ENCODE assay signal across 8 mouse cellular contexts in genomic region chr1:165771491-165771897, GRCm38 (mm10). TPM values are rescaled to one million over a fixed set of nuclear protein-coding genes. Genes with fewer than 3 reads are reported as not detected.
A peak's percentile ranks its signal among the peaks of the same experiment; 100 is the strongest.
DNase-seq lines count a peak whose midpoint lies in the region; ATAC-seq and TF ChIP-seq lines count a peak whose summit lies in the region.

No protein-coding gene starts in this region.

- H3K4me1 ChIP-seq in G1E (ENCODE audit: insufficient read depth, low read depth, low read length), result peaks cover 81% of the 10 kb centered on the region
- no peaks in the 10 kb centered on the region for H3K4me1 ChIP-seq in forebrain, embryonic 14.5 days (ENCODE audit: control insufficient read depth, insufficient read depth, low read length)
- H3K4me1 ChIP-seq in lung, postnatal 0 days (ENCODE audit: insufficient read depth, low read depth, low read length), result no peaks in the 10 kb centered on the region

- no peak for TF ChIP-seq EP300 in lung, postnatal 0 days (IDR thresholded peaks at IDR 0.05)

- peak; percentile 71 for ATAC-seq in G1E (ENCODE audit: extremely low read depth, insufficient number of reproducible peaks, low FRiP score, poor library complexity, severe bottlenecking)
- ATAC-seq in forebrain, embryonic 14.5 days, result peak; percentile 72
- peak; percentile 83 for ATAC-seq in lung, postnatal 0 days

- intact Hi-C loops in heart, postnatal 25 days (cut with DNase I), result loop anchor here (10.0 kb wide), 1 partner anchor 593 kb away; no protein-coding TSS in a partner anchor

- no peak overlapping the region for H3K9ac ChIP-seq in forebrain, embryonic 14.5 days (ENCODE audit: low read length)
- no peak overlapping the region for H3K9ac ChIP-seq in lung, postnatal 0 days (replicated peaks; ENCODE audit: low read depth)

- no peaks in the 10 kb centered on the region for H3K27me3 ChIP-seq in G1E (ENCODE audit: insufficient read depth, low read length)
- H3K27me3 ChIP-seq in forebrain, embryonic 14.5 days (replicated peaks; ENCODE audit: control insufficient read depth, insufficient read depth, low read length), result no peaks in the 10 kb centered on the region
- no peaks in the 10 kb centered on the region for H3K27me3 ChIP-seq in lung, postnatal 0 days (replicated peaks; ENCODE audit: insufficient read depth, low read length)

- peaks cover 83% of the 10 kb centered on the region for H3K36me3 ChIP-seq in G1E (replicated peaks)
- no peaks in the 10 kb centered on the region for H3K36me3 ChIP-seq in forebrain, embryonic 14.5 days (ENCODE audit: control insufficient read depth, insufficient read depth, low read length)
- no peaks in the 10 kb centered on the region for H3K36me3 ChIP-seq in lung, postnatal 0 days (ENCODE audit: insufficient read depth, low read length)

- no peaks in the 10 kb centered on the region; the same call in 1 of the 2 replicates for H3K9me3 ChIP-seq in G1E (replicated peaks)
- no peaks in the 10 kb centered on the region for H3K9me3 ChIP-seq in forebrain, embryonic 14.5 days (replicated peaks; ENCODE audit: control insufficient read depth, low read length)
- no peaks in the 10 kb centered on the region for H3K9me3 ChIP-seq in lung, postnatal 0 days (ENCODE audit: low read length)

- WGBS in forebrain, embryonic 14.5 days, result 2% methylated on average over 12 of the region's 12 CpGs
- WGBS in lung, postnatal 0 days, result 2% methylated on average over 12 of the region's 12 CpGs

- peak overlapping the region; percentile 2; the same call in 1 of the 2 replicates for H3K4me3 ChIP-seq in G1E (ENCODE audit: low read depth, low read length)
- no peak overlapping the region for H3K4me3 ChIP-seq in forebrain, embryonic 14.5 days (ENCODE audit: low read depth, low read length)
- no peak overlapping the region for H3K4me3 ChIP-seq in lung, postnatal 0 days (ENCODE audit: low read depth, low read length)

- 0 out of 2 replicates have a peak overlapping the region, but pooled peaks have one; percentile 16 for H3K4me2 ChIP-seq in forebrain, embryonic 14.5 days (ENCODE audit: low read length)
- H3K4me2 ChIP-seq in lung, postnatal 0 days (replicated peaks; ENCODE audit: low read depth, low read length), result 0 out of 2 replicates have a peak overlapping the region, but pooled peaks have one; percentile 22

- no peak overlapping the region for H3K27ac ChIP-seq in forebrain, embryonic 14.5 days (ENCODE audit: low read depth, low read length)
- peak overlapping the region; percentile 43; the same call in 1 of the 2 replicates for H3K27ac ChIP-seq in lung, postnatal 0 days (ENCODE audit: low read length)

- TF ChIP-seq CTCF in G1E (IDR thresholded peaks at IDR 0.05; ENCODE audit: low read depth, low read length), result peak; percentile 88
- peak; percentile 92 for TF ChIP-seq CTCF in lung, postnatal 0 days (IDR thresholded peaks at IDR 0.05)

- DNase-seq in G1E (ENCODE audit: low spot score), result peak; percentile 55
- peak; percentile 49 for DNase-seq in cerebellum, adult 11 months
- DNase-seq in forebrain, embryonic 14.5 days (ENCODE audit: low spot score), result peak; percentile 81
- DNase-seq in heart, postnatal 25 days (ENCODE audit: low spot score), result peak; percentile 49
- DNase-seq in layer of hippocampus, adult 18-20 months (ENCODE audit: low spot score in 2 of 2), result peak; percentile 21 to 73
- DNase-seq in lung, postnatal 0 days (ENCODE audit: low spot score), result peak; percentile 88
- DNase-seq in ovary, adult 18-20 months (ENCODE audit: low spot score), result peak; percentile 41
- DNase-seq in thymus, postnatal 10 days (ENCODE audit: low spot score in 2 of 2), result peak; percentile 51 to 83

RNA-seq across cellular contexts. Expression of gene Creg1, which starts 7.9 kb away (rescaled TPM):
- total RNA-seq in G1E (2014; fragmentation: Nextera tagmentation), result 514 and 555 TPM in 2 replicates
- 239 and 269 TPM in 2 replicates for total RNA-seq in G1E (2017)
- polyA plus RNA-seq in G1E (2012), result 139 and 160 TPM in 2 replicates
- polyA plus RNA-seq in forebrain, embryonic 14.5 days (2014; fragmentation: Nextera tagmentation; extraction: Ambion mirVana), result 26.0 and 28.8 TPM in 2 replicates
- total RNA-seq in heart, postnatal 25 days (2021), result 10 to 100 TPM; 64.4 to 68.6 TPM
- total RNA-seq in layer of hippocampus, adult 18-20 months (2021), result 10 to 100 TPM; 25.6 to 28.8 TPM
- 123 and 148 TPM in 2 replicates for polyA plus RNA-seq in lung, postnatal 0 days (2015; fragmentation: Nextera tagmentation; extraction: Ambion mirVana)

RNA-seq across cellular contexts. Expression of gene Cd247, which starts 17.0 kb away (rescaled TPM):
- total RNA-seq in G1E (2014; fragmentation: Nextera tagmentation) (1.1 and 3.3 TPM in 2 replicates), G1E (2017) (1.0 and 1.4 TPM in 2 replicates)
- polyA plus RNA-seq in G1E (2012), result 0.96 and 1.6 TPM in 2 replicates
- polyA plus RNA-seq in forebrain, embryonic 14.5 days (2014; fragmentation: Nextera tagmentation; extraction: Ambion mirVana), result 0.97 and 1.6 TPM in 2 replicates
- under 1 TPM; 0.39 to 0.60 TPM for total RNA-seq in heart, postnatal 25 days (2021)
- not detected for total RNA-seq in layer of hippocampus, adult 18-20 months (2021)
- polyA plus RNA-seq in lung, postnatal 0 days (2015; fragmentation: Nextera tagmentation; extraction: Ambion mirVana), result 1.3 and 1.5 TPM in 2 replicates
